Mouse (Mus musculus) bone marrow, adult 2 months (tissue): Measurements from ENCODE around the gene Nrxn1.

Experiments used
- CTCF ChIP-seq: fragments of 200-500 bp; IDR thresholded peaks from 2 replicates; pipeline ENCODE4 v1.5.1; 2011; ENCODE audit warnings: low read length, control low read depth; ENCODE audit not compliant: control insufficient read depth, insufficient read depth
- POLR2A ChIP-seq: fragments of 200-500 bp; IDR thresholded peaks from 2 replicates; pipeline ENCODE4 v1.6.1; 2011; ENCODE audit warnings: low read depth, mild to moderate bottlenecking, control low read depth, low read length, borderline replicate concordance; ENCODE audit not compliant: control insufficient read depth

DNA sequence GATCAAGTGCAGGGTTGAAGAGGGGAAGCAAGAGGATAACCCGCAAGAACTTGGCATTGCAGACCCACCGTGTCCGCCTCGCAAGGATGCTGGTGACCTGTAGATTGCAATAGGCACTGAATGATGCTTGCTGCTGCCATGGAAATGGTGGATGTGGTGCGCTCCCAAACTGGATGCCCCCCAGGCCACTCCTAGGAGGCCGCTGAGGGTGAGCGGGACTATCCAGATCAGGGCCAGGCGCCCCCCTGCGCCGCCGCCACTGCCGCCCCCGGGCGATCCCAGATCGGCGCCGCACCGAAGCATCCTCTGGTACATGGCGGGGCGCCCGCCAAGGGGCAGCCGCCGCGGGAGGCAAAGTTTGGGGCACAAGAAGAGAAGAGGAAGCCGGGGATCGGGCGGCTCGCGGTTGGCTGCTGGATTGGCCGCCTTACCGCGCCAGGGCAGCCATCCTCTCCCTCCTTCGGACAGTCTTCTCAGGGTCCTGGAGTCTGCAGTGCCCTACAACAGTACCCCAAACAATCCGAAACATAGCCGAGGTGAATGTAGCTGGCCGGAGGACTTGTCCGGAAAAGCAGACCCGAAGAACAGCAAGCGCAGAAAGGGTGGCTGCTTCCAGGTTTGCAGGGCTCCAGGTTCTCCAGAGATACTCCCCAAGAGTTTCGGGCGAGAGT lies 638.0 kb downstream of the Nrxn1 start:
- no peak for TF ChIP-seq CTCF
- no peak for TF ChIP-seq POLR2A
